Mouse (Mus musculus) embryo, embryonic 10.5 days (tissue): ENCODE results near the gene Olfr1036.
"Not testable (repeated sequence)": the region's sequence is repeated elsewhere in the genome, so short reads cannot be mapped to it uniquely, and the experiment has no call there.

Experiments used
- DNase-seq: peaks from one replicate; pipeline ENCODE4 v3.0.0-alpha.2; 2015; ENCODE audit warnings: low spot score

Olfr1036 gene

GRCm38 (mm10) chr2:86073692-86074091, at the start of gene Olfr1036:
Gene Olfr1036, plus strand, starts transcription at chr2:86073992.
- DNase-seq: not testable (repeated sequence)

DNA sequence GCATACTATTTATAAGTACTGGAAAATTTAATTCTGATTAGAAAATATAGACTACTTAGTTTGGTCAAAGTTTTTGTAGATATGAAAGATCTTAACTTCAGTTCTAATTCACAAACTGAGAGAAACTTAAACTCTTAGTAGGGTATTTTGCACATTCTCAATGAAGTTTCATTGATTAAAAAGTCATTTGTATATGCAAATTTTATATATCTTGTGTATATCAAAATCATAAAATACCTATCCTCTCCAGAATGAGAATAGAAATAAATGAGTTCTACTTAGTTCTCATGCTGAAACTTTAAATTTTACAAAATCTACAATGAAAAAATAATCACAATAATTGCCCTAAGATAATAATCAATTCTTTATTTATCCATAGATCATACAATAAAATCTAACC, 28.2 kb upstream of the Olfr1036 start, which contains the start of gene Olfr1034:
TSS of gene Olfr1034 (plus strand) at position 301 of the 400 bp plus-strand sequence.
- no peak for DNase-seq

DNA sequence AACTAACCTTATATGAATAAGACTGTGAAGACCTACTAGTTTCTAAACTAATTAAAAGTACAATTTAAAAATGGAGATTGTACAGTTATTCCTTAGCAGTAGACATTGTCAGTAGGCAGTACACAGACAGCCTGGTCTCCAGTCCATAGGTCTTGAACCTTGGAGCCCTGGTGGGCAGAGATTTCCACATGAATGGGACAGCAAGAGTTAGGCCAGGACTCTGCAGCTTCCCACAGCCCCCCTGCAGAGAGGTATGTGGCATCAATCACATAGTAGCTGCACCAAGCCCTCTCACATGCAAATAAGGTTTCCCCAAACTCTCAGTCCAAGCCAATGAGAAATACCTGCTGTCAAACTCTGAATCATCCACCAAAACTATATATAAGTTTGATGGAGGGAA, 23.0 kb upstream of the Olfr1036 start:
- not testable (repeated sequence) for DNase-seq

- not testable (repeated sequence) for DNase-seq
Measured at GRCm38 (mm10) chr2:86063766-86064165, 10.0 kb upstream of the Olfr1036 start.

DNA sequence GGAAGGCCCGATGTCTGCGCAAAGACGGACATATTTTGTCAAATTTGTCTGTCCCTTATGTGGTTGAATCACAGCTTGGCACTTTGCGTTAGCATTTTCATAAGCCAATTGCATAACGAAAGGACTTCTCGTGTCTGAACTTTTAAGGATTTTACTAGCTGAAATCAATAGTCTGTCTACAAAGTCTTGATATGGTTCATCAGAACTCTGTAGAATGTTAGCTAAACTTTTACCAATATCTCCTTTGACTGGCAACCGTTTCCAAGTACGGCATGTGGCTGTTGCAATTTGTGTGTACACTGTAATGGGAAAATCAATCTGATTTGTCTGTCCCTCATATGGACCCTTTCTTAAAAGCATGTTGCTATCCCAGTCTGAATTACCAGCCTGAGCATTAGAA, 3.6 kb upstream of the Olfr1036 start:
- DNase-seq: no peak

GRCm38 (mm10) chr2:86080478-86080877, 6.7 kb downstream of the Olfr1036 start:
- DNase-seq: not testable (repeated sequence)

- no peak for DNase-seq
Measured at GRCm38 (mm10) chr2:86087285-86087684, 13.5 kb downstream of the Olfr1036 start, which contains the start of gene Olfr1037. Gene Olfr1037, minus strand, starts transcription at chr2:86087385.
